Mouse (Mus musculus) left cerebral cortex, adult 8-10 months (tissue): ENCODE results near the gene B4gat1. TPM values are rescaled to one million over a fixed set of nuclear protein-coding genes. Genes with fewer than 3 reads are reported as not detected.

Source experiments
- DNase-seq, 2 experiments: peaks; one replicate each; pipeline ENCODE4 v3.0.0; 2022; ENCODE audit warnings: low spot score in 2 of 2
- total RNA-seq, 4 experiments: library from RNA; stranded (reverse); gene quantifications; 2 replicates each; pipeline ENCODE4 v1.2.4; 2022

Gene B4gat1
- total RNA-seq, 4 experiments from 2014 or later = 129 to 141 (median 138) TPM

GRCm38 (mm10) chr19:5058801-5059771 lies 20.5 kb downstream of the B4gat1 start:
- no peak for DNase-seq

DNA sequence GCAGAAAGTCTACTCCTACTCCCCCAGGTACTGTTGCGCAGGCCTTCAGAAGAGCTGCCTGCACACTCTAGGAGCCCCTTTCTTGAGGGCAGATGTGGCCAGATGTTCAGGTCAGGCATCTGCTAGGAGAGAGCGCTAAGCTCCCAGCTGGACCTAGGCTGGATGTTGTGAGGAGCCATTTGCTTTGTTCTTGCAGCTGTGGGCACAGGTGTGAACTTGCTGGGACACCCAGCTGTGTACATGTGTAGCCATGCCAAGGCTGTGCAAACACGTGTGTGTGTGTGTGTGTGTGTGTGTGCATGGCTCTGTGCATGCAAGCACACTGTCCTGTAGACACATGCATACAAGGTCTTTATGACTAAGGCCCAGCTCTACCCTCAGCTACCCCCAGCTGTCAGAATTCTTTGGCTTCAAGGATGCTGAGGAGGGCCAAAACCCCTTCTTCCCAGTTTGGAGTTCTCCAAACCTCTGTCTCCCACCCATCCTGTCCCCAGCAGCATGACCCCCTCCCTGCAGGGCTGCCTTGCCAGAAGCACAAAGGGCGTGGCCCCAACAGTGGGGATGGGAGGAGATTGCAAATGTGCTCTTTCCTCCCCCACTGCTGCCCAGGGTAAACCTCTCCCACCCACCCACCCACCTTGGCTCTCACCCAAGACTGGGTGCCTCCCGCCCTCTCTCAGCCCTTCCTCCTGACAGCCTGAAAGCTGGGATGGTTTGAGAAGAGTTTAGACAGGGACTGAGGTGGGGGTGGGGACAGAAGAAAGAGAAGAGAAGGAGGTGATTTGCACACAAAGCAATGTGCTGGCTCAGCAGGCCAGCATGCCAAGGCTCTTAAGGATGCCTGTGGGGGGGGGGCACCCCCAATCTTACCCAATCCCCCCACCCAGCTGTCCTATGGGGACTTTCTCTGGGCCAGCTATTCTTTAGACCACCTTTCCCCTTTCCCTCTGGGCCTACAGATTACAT lies 22.0 kb downstream of the B4gat1 start:
- no peak for DNase-seq

DNA sequence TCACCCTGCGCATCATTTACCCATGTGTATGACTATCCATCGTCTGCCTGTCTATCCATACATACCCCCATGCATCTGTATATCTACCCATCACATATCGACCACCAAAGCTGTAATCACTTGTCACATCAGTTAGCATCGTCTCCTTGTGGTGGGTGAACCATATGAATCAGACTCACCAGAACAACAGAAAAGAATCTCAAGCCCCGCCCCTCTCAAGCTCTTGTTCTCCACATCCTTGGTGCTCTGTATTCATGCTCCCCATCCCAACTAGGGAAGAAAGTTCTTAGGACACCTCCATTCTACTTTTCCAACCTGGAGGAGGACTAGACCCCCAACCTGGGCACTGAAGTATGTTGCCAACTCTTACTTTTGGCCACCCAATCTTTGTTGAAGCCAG lies 23.4 kb downstream of the B4gat1 start:
- DNase-seq = no peak

DNA sequence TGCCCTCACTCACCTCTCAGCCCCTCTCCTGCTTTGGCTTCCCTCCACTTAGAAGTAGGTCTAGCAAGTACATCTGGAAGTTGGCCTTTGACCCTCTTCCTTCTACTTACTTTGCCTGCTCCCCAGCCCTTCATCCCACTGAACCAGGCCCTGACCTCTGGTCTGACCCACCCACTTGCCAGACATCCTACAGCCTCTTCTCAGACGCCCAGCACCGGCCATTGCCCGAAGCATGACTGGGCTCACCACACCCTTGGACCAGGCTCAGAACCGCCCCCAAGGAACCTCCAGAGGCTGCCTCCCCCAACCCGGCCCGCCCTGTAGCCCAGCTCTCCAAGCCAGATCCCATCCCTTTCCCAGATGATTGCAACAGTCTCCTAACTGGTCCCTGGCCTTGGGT lies 23.8 kb downstream of the B4gat1 start:
- DNase-seq = no peak

DNA sequence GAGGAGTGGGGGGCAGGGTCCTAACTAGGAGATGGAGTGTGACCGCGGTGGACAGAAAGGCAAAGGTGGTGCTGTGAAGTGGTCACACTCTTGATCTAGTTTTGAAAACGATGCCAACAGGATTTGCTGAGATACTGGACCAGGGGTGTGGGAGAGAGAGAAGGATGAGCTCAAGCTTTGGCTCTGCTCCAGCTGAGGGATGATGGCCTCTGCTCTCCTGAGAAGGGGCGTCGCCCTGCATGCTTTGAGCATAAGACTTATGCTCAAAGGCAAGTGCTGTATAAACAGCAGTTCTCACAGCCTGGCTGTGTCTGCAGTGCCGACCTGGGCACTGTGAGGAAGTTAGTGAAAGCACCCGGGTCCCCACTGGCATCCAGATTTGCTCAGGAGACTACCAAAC lies 26.5 kb downstream of the B4gat1 start:
- DNase-seq = no peak

- DNase-seq = no peak
Measured at GRCm38 (mm10) chr19:5067040-5067799, 28.6 kb downstream of the B4gat1 start.

- DNase-seq = no peak
Measured at GRCm38 (mm10) chr19:5067867-5068569, 29.4 kb downstream of the B4gat1 start, which contains the start of gene Cd248. Gene Cd248, plus strand, starts transcription at chr19:5068078.

- DNase-seq = no peak
Measured at GRCm38 (mm10) chr19:5068570-5069234, 30.1 kb downstream of the B4gat1 start.

DNA sequence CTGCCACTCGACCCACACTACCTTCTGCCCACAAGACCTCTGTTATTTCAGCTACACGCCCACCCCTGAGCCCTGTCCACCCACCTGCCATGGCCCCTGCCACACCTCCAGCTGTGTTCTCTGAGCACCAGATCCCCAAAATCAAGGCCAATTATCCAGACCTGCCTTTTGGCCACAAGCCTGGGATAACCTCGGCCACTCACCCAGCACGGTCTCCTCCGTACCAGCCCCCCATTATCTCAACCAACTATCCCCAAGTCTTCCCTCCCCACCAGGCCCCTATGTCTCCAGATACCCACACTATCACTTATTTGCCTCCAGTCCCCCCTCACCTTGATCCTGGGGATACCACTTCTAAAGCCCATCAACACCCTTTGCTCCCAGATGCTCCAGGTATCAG lies 30.9 kb downstream of the B4gat1 start:
- no peak for DNase-seq

DNA sequence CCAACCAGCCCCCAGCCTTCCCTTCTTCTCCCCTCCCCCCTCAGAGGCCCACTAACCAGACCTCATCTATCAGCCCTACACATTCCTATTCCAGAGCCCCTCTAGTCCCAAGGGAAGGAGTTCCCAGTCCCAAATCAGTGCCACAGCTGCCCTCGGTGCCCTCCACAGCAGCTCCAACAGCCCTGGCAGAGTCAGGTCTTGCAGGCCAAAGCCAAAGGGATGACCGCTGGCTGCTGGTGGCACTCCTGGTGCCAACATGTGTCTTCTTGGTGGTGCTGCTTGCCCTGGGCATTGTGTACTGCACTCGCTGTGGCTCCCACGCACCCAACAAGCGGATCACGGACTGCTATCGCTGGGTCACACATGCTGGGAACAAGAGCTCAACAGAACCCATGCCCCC lies 31.4 kb downstream of the B4gat1 start:
- no peak for DNase-seq

DNA sequence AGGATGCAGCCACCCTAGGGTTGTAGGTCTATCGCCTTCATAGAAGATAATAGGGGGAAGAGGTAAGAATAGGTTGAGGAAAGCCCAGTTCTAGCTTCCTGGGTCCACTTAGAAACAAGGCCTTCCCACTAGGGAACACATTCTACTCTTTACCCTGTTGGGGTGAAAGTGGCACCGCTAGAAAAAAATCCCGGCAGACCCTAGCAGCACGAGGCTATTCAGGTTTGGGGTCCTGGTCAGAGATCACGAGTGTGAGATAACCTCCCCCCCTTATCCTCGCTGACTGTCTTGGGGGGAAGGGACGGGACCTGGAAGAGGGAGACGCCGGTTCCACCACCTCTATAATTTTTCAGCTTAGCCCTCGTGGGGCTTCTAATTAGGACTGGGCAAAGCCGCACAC lies 32.5 kb downstream of the B4gat1 start:
- DNase-seq = no peak

- DNase-seq = peak in 1 of 2 experiments; percentile 33
Measured at GRCm38 (mm10) chr19:5071545-5072369, 33.1 kb downstream of the B4gat1 start.

GRCm38 (mm10) chr19:5072389-5073019 lies 33.9 kb downstream of the B4gat1 start:
- no peak for DNase-seq

- DNase-seq = no peak
Measured at GRCm38 (mm10) chr19:5073028-5073427, 34.4 kb downstream of the B4gat1 start.

- DNase-seq = no peak
Measured at GRCm38 (mm10) chr19:5073518-5073917, 34.9 kb downstream of the B4gat1 start.

DNA sequence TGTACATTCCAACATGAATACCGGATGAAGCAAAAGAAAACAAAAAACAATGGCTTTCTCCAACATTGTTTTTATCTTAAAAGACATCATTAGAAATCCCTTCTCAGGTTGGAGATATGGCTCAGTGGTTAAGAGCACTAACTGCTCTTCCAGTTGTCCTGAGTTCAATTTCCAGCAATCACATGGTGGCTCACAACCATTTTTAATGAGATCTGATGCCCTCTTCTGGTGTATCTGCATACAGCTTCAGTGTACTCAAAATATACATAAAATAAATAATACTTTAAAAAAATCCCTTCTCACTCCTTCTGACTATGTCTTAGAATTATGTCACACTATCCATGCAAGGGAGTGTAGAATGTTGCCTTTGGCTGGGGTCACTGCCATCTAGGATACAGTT lies 40.7 kb downstream of the B4gat1 start:
- no peak for DNase-seq

GRCm38 (mm10) chr19:5082005-5082404 lies 43.4 kb downstream of the B4gat1 start:
- no peak for DNase-seq

DNA sequence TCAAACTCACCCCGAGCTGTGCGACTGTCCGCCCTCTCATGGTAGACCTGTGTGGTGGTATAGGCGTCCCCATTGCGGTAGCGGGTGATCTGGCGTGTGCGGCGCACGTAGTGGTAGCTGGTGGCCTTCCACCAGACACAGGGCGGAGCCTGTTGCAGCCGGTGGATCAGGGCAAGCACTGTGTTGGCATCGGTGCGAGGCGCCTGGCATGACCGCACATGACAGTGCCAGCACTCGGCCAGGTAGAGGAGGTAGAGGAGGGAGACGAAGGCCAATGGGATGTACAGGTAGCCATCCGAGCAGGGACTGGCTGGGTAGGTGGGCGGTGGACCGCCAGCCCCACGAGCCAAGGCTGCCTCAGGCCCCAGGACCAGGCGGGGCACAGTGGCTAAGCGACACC lies 44.0 kb downstream of the B4gat1 start:
- no peak for DNase-seq
